Mouse (Mus musculus) 3T3-L1 (cell line): Measurements from ENCODE around the gene Tex44.
A peak's percentile ranks its signal among the peaks of the same experiment; 100 is the strongest.

Experiments
- DNase-seq: peaks from one replicate; pipeline ENCODE4 v3.0.0-alpha.2; 2015; ENCODE audit warnings: low read depth, low spot score

Tex44 gene

DNA sequence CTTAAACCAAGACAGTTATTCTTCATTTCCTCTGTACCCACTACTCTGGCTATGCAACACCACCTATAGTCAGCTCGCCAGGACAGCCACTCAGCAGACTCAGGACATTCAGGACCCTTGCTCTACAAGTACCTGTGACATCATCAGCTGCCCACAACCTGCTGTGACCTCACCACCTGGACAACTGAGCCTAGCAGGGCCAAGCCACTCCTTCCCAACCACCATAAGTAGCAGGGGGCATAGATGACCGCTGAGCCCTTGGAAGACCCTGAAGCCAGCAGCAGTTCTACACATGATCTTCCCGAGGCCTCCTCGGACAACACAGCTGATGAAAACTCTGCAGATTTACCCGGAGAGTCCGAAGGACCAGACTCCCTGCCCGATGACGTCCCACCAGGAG lies at the start of gene Tex44, which contains the start of gene Nmur1:
Tex44 (plus strand) TSS at position 202 of the 400 bp plus-strand sequence.
Nmur1 (minus strand) TSS at position 101 of the 400 bp plus-strand sequence.
- DNase-seq: no peak

DNA sequence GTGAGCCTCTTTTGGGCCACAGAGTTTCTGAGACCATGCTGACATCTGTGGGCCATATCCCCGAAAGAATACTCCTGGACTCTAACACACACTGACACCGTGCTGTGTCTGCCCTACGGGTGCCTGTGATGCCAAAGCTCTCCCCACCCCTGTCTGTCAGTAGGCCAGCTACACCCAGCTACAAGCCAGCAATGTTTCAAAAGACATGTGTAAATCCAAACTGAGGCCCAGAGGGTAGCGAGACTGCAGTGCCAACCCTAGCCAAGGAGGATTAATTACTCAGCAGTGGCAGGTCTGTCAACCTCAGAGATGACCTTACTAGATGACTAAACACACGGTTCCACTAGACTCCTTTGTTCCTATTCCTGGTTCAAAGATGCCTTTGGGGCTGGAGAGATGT lies 49.8 kb upstream of the Tex44 start:
- peak; percentile 67 for DNase-seq

DNA sequence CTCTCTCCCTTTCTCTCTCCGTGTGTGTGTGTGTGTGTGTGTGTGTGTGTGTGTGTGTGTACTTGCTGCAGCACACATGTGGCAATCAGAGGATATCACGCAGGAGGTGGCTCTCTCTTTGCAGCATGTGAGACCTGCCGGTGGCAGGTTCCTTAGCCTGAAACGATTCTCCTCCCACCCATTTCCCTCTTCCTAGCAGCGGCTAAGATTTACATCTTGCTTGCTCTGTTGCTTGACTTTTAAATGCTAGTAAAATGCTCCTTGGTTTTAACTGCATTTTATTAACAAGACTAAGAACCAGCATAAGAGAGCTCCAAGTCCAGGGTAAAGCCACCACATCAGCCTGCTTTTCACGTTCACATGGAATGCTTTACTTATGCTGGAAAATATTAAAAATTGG lies 47.5 kb upstream of the Tex44 start:
- no peak for DNase-seq

DNA sequence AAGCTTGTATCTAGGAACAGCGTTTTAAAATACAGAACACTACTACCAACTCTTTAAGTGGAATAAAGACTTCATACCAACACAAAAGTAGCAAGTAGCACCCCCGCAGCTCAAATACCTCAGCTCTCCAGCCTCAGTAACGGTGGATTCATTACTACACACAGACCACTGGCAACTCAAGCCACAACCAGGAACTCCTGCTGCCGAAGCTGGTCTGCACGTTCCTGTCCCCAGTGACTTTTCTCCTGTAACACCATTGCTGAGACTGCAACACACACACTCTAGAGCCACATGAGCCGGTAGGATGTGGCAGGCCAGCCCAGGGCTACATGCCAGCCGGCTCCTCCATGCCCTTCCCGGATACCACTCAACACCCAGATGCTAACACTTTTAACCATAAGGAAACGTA lies 47.0 kb upstream of the Tex44 start:
- no peak for DNase-seq

DNA sequence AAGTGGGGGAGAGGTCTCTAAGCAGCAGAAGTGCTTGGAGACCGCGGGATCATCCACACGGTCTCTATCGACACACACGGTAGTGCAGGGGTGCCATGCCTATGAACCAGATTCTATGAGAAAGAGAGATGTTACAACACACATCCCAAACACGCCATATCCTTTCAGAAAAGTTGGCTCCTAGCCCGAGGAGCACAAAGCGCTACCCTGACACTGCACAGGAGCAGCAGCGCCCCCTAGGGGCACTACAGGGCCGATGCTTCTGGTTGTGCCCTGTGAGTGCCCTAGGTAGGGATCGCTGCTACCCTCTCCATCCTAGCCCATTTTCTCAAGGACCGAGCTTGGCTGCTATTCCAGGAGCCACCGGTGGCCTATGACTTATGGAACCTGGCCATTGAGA lies 45.1 kb upstream of the Tex44 start:
- peak; percentile 44 for DNase-seq

DNA sequence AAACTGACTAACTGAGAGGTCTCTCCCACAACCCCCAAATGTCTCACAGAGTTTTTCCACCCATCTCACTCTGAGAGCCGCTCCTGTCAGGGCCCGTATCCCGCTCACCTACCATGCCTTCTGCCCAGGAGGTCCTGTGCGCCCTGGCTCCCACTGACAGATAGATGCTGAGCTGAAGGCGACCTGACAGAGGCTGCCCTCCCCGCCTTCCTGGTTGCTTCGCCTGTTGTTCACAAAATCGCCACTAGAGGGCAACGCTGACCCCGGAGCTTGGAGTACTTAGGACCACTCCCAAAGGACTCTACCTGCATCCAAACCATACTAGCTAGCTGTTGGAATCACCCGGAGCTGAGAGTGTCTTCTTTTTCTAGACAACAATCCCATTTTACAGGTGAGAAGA lies 36.9 kb upstream of the Tex44 start:
- DNase-seq: peak; percentile 79

DNA sequence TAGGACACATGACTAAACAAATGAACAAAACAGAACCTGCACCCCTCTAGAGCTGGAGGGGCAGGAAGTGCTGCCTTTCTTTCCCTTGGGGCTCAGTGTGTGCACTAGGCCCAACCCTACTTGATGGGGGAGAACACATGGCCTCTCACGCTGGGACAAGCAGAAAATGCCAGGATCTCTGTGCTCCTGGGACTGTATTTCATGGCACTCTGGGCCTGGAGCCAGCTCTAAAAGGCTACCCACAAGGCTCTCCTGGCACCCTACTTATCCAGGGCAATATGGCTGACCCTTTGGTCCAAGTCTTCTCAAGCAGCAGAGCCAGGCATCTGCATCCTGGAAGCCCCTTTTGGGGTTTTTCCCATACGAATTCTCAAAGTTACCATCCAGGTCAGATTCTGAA lies 34.7 kb upstream of the Tex44 start:
- no peak for DNase-seq

DNA sequence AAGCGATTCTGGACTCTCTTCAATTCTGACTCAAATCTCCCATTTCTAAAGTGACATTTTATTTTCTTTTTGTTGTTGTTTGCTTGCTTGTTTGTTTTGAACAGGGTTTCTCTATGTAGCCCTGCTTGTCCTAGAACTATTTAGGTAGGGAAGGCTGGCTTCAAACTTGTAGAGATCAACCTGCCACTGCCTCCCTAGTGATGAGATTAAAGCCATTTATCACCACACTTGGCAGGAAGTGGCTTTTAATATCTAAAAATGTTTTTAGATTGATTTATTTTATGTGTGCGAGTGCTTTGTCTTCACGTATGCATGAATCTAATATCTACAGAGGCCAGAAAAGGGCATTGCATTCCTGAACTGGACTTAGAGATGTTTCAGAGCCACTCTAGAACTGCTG lies 32.9 kb upstream of the Tex44 start:
- no peak for DNase-seq

DNA sequence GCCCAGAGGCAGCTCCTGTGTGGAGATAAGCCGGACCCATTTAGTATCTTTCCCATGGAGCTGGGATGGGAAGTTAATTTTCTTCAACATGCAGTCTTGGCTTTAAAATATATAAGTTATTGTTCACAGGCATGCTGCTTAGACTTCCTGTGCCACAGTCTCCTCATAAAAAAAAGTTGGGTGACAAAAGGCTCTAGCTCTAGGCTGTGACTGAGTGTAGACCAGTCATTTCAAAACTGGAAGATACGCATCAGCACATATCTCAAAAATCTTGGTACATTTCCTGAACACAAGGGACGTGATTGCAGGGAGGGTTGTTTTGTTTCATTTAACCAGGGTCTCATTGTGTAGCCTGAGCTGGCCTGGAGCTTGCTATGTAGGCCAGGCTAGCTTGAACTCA lies 31.9 kb upstream of the Tex44 start:
- no peak for DNase-seq

DNA sequence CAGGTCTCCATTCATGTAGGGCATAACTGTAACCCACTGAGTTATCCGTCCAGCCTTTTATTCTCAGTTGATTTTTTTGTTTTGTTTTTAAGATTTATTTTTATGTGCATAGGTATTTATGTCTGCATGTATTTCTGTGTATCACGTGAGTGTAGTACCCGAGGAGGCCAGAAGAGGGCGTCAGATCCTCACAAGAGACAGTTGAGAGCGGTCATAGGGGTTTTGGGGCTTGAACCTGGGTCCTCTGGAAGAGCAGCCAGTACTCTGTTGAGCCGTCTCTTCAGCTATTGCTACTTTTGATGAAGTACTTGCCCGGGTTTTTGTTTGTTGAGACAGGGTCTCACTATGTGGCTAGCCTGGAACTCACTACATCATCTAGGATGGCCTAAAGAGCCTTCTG lies 30.2 kb upstream of the Tex44 start:
- no peak for DNase-seq

DNA sequence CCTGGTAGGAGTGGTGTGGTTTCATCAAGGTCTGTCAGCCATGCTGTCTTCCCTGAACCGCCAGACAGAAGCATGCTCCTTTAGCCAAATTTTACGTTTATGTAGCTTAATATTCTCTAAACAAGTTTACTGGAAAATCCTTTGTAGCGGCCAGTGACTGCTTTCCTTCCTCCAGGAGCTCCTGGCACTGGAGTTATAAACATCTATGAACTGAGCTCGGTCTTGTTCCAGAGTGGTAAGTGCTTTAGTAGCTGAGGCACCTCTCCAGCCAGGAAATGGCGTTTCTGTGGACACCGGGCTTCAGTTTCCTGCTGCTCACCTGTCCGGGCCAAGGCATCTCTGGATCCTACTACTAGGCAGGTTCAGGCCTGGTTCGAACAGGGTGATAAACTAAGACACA lies 28.5 kb upstream of the Tex44 start:
- DNase-seq: no peak

DNA sequence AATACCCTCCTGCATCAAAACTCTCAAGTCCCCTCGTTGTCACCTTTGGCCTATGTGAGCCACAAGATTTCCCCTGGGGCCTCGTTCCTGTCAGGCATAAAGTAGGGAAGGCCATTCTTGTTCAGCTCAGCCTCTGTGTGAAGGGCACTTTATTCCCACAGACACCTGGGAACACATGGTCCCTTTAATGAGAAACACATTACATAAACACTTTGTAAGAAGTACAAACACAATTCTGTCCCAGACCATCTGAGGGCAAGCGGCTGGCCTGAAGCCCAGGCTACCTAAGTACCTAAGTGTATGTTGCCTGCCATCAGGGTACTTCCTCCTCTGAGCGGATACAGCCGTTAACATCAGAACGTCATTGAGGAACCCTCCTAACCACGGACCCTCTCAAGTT lies 27.9 kb upstream of the Tex44 start:
- no peak for DNase-seq

DNA sequence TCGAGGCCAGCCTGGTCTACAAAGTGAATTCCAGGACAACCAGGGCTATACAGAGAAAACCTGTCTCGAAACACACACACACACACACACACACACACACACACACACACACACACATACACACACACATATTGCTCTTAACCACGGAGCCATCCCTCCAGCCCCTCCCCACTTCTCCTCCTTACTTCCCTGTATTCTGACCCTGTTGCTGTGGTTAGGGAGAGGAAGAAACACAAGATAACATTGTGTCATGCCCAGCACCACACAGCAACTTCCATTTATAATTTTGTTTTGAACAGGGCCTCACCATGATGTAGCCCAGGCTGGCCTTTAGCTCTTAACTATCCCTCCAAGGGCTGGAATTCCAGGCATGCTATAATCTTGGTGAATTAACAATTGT lies 26.8 kb upstream of the Tex44 start:
- DNase-seq: no peak

DNA sequence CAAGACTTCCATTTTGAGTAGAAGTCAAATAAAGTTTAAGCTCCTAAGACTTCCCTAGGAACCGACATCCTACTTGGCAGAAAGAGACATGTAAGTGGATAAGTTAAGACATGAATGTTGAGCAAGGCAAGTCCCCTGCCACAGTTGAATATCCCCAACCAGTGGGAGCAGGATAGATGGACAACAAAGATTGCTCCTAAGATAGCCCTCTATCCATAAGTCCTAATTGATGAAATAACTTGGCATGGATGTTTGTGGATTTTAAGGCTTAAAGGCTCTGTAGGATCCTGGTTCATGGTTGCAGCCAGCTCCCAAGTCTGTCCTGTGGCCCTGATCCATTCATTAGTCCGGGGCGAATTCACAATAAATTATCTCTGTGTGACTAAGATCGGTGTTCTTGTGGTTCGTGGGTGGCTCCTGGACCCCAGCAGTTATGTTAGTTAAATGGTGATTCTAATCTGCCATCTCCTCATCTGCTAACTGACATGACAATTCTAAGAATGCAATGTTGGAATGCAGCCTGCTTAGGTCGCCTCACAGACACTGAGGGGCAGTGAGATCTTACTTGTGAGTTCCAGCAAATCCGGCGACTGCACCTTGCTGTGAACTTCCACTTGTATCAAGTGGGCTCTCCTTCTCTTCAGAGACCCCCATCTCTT lies 25.9 kb upstream of the Tex44 start:
- peak; percentile 32 for DNase-seq

DNA sequence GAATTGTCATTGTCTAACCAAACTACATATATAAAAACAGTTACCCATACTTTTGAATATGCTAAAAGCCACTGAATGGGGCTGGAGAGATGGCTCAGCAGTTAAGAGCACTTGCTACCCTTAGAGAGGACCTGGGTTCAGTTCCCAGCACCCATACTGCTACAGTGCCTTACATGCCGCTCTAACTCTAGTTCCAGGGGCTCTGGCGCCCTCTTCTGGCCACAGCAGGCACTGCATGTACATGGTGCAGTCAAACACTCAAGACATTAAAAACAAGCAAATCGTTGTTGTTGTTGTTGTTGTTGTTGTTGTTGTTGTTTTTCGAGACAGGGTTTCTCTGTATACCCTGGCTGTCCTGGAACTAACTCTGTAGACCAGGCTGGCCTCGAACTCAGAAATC lies 21.3 kb upstream of the Tex44 start:
- no peak for DNase-seq

DNA sequence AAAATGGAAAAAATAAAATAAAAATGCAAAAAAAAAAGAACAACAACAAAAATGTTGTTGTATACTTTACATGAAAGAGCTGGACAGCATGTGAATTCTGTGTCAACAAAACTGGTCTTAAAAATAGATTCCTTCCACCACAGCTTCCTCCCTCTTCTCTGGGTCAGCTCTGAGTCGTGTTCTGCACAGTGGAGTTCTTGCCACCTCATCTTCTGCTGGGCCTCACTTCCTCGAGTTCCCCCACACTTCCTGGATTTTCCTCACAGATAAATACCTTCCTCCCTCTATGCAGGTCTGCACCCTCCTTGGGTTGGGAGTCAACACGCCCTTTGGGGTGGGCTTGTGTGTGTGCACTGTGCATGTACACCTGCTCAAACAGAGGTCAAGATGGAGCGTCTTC lies 19.8 kb upstream of the Tex44 start:
- DNase-seq: peak; percentile 57

DNA sequence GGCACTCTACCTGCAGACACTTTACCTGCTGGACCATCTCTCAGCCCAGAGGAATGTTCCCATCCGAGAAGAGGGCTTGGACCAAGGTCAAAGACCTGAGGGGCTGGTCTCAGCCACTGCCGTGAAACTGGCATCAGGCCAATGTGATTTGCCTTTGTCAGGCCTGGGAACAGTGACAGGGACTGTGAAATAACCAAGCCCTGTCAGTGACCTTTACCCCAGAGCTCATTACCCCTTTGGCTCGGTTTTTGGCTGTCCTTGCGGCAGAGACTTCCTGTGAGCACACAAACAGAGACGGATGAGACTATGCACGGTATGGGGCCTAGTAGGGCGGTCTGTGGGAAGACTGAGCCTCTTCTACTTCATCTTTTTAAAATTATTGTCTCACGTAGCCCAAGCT lies 19.2 kb upstream of the Tex44 start:
- DNase-seq: no peak

DNA sequence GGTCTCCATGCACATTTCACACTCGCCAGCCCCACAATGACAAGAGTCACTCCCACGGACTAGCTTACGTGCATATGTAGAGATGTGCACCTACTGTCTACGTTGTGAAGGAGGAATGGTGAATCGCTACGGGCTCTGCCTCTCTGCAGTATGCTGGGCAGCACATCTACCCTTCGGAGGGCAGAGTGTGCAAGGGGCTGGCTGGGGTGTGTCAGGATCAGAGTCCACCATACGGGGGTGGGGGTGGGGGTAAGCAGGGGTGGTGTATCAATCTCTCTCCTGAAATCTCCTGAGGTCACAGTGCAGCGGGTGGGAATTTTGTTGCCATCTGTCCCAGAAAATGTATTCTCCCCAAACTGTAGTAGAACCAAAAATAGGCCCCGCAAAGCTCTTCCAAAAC lies 17.6 kb upstream of the Tex44 start:
- DNase-seq: no peak

DNA sequence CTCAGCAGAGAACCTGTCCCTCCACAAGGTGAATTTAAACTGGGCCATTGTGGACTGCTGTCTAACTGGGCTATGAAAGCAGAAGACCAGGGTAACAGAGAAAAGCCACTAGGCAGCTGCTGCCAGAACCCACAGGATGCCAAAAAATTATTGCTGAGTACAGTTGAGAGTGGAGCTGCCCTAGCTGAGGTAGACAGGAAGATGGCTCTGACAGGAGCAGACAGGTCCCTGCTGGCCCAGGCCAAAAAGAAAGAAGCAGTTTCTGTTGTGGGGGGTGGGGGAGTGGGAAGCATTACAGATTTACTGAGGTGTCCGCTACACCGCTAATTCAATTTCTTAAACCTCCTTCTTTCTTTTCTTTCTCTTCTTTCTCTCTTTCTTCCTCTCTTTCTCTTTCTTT lies 16.7 kb upstream of the Tex44 start:
- DNase-seq: no peak

DNA sequence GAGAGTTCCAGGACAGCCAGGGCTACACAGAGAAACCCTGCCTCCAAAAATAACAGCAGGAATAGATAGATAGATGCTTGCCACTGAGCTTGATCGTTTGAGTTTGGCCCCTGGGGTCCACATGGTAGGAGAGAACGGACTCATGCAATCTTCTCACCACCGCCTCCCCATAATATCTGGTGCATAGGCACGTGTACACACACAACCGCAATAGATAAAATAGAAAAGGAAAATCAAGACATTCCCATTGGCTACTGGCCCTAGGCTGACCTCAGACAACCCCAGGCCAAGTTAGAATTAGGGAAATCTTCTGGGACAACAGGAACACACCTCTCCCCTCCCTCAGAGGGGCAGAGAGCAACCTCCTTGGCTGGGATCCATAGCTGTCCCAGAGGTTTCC lies 11.4 kb upstream of the Tex44 start:
- no peak for DNase-seq

DNA sequence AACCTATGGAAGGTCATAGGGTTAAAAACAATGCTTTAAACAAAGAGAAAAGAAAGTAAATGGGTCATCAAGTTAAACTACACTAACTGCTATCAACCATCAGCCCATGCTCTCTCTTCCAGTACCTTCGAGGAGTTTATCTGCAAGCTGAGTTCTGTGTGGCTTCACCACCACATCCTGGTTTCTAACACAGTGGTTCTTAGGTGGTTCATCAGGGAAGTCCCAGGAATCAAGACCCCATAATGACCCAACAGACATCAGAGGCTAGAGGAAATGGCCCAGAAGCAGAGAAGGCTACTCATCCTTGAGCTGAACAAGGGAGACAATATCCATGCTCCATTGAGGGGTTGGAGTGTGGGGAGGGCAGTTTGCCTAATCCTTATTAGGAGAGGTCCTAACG lies 11.0 kb upstream of the Tex44 start:
- no peak for DNase-seq

DNA sequence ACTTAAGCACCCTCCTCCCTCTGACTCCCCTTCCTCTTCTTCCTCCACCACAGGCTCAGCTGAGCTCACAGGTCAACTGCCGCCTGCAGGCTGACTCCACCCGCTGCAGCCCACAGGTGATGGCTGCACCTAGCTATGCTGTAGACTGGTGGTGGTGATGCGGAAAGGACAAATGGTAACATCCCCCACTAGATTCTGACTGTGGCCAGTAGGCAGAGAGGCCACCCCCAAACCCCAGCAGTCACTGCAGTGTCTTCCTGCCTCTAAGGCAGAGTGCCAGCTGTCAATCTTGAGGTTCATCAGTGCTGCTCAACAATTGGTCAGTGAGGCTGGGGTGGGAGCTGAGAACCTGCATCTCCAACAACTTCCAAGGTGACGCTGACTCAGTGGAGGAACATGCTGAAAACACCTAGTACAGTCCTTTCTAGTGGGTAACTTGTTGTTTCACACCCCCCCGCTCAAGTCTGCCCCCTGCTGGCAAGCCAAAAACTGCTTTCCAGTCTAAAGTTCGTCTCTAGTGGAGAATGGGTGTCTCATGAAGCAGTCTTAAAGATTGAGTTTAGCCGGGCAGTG lies 10.4 kb upstream of the Tex44 start:
- peak; percentile 47 for DNase-seq

DNA sequence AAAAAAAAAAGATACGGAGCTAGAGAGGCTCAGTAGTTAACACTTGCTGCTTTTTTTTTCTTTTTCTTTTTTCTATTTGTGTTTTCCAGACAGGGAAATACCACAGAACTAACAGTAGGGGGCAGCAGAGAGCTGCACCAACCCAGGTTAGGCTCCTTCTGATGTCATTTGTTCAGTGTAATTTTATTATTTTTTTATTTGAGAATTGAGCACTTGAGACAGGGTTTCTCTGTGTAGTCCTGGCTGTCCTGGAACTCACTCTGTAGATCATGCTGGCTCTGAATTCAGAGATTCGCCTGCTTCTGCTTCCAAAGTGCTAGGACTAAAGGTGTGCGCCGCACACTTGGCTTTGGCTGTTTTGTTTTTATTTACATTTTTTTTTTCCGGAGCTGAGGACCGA lies 9.8 kb upstream of the Tex44 start:
- peak; percentile 71 for DNase-seq

DNA sequence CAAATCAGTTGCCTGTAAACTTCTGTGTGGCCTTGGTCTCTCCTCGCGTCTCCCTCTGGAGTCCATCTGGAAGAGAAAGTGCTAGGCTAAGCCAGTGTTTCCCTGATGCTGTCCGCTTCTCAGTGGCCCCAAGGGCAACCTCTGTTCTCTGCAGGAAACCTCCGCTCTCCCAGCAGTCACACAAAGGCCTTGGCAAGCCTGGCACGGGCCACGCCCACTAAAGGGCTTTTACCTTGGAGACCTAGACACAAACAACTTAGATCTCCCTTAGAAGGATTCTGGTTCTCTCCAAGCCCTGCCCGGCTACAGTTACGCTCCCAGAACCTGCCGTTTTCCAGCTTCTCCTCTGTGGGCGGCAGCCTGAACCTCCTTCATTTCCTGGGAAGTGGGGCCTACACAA lies 5.1 kb upstream of the Tex44 start:
- DNase-seq: no peak
